Mouse (Mus musculus) left cerebral cortex, adult 8-10 months (tissue): Measurements from ENCODE around the gene Col26a1. TPM values are rescaled to one million over a fixed set of nuclear protein-coding genes. Genes with fewer than 3 reads are reported as not detected.

Experiments used
- DNase-seq, 2 experiments: peaks; one replicate each; pipeline ENCODE4 v3.0.0; 2022; ENCODE audit warnings: low spot score in 2 of 2
- total RNA-seq, 4 experiments: library from RNA; stranded (reverse); gene quantifications; 2 replicates each; pipeline ENCODE4 v1.2.4; 2022

Col26a1 gene
- total RNA-seq, result 1 to 10 TPM; 6.0 to 8.4 (median 6.8) TPM

- DNase-seq, result peak in 1 of 2 experiments; percentile 20
These were observed at the start of gene Col26a1 for GRCm38 (mm10) chr5:136882788-136883439. Gene Col26a1, minus strand, starts transcription at chr5:136883209.

- DNase-seq, result no peak
These were observed 48.9 kb upstream of the Col26a1 start for GRCm38 (mm10) chr5:136931896-136932295.

GRCm38 (mm10) chr5:136929073-136929472 is 46.1 kb upstream of the Col26a1 start:
- DNase-seq, result peak; percentile 57 to 75

- no peak for DNase-seq
These were observed 40.9 kb upstream of the Col26a1 start for GRCm38 (mm10) chr5:136923751-136924478.

GRCm38 (mm10) chr5:136922830-136923229 is 39.8 kb upstream of the Col26a1 start:
- DNase-seq, result no peak

GRCm38 (mm10) chr5:136919546-136920301 is 36.7 kb upstream of the Col26a1 start:
- DNase-seq, result no peak

GRCm38 (mm10) chr5:136918655-136919472 is 35.9 kb upstream of the Col26a1 start:
- peak; percentile 73 to 82 for DNase-seq

GRCm38 (mm10) chr5:136917613-136918242 is 34.7 kb upstream of the Col26a1 start:
- DNase-seq, result no peak

- no peak for DNase-seq
These were observed 31.2 kb upstream of the Col26a1 start for GRCm38 (mm10) chr5:136914183-136914582.

GRCm38 (mm10) chr5:136907991-136908857 is 25.2 kb upstream of the Col26a1 start, which contains the start of gene Ift22:
Gene Ift22, plus strand, starts transcription at chr5:136908150.
- peak; percentile 91 to 92 for DNase-seq

- DNase-seq, result no peak
These were observed 24.6 kb upstream of the Col26a1 start for GRCm38 (mm10) chr5:136907587-136907986.

GRCm38 (mm10) chr5:136905630-136906029 is 22.6 kb upstream of the Col26a1 start:
- no peak for DNase-seq

GRCm38 (mm10) chr5:136904621-136905020 is 21.6 kb upstream of the Col26a1 start:
- DNase-seq, result no peak

- DNase-seq, result no peak
These were observed 12.5 kb upstream of the Col26a1 start for GRCm38 (mm10) chr5:136895529-136895963.

GRCm38 (mm10) chr5:136894840-136895528 is 12.0 kb upstream of the Col26a1 start:
- no peak for DNase-seq

GRCm38 (mm10) chr5:136888539-136889355 is 5.7 kb upstream of the Col26a1 start:
- DNase-seq, result no peak

GRCm38 (mm10) chr5:136886957-136887356 is 3.9 kb upstream of the Col26a1 start:
- no peak for DNase-seq
